Mouse (Mus musculus): ENCODE results near the gene Gm20388. TPM values are rescaled to one million over a fixed set of nuclear protein-coding genes. Genes with fewer than 3 reads are reported as not detected.

Gm20388 gene
- total RNA-seq, 1 experiment = 27.0 TPM

GRCm38 (mm10) chr8:121294234-121295108 lies 1383.8 kb downstream of the Gm20388 start:
- in situ Hi-C loops (cut with MboI; ENCODE audit: low sequenced_read_pairs in 2 of 2, unreplicated experiment in 2 of 2) = no loop called here
- no peak for DNase-seq (ENCODE audit: low read depth, low spot score)
- TF ChIP-seq ZNF384 (IDR thresholded peaks at IDR 0.05; ENCODE audit: low read depth, low read length) (no peak), HCFC1 (IDR thresholded peaks at IDR 0.05; ENCODE audit: borderline replicate concordance, insufficient read depth, low read length) (no peak), CHD2 (IDR thresholded peaks at IDR 0.05; ENCODE audit: low read depth, low read length) (no peak), ZC3H11A (IDR thresholded peaks at IDR 0.05; ENCODE audit: borderline replicate concordance, low read depth, low read length) (no peak), MAFK (IDR thresholded peaks at IDR 0.05; ENCODE audit: insufficient read depth, low read depth, low read length) (no peak)
- Histone ChIP-seq H3K36me3 (ENCODE audit: control insufficient read depth, insufficient read depth, low read length, poor library complexity, severe bottlenecking) (no peaks in the 10 kb centered on the region), H3K4me3 (ENCODE audit: insufficient read depth in 1 of 2, low read depth in 1 of 2, low read length in 2 of 2, poor library complexity in 1 of 2, severe bottlenecking in 1 of 2) (no peak overlapping the region), H3K4me1 (ENCODE audit: control insufficient read depth in 2 of 2, insufficient read depth in 2 of 2, low read length in 2 of 2, poor library complexity in 1 of 2) (peaks cover 0 to 2% of the 10 kb centered on the region in 2 experiments; a peak in 1 of 4 replicates), H3K9ac (ENCODE audit: insufficient read depth, low read depth, low read length, poor library complexity, severe bottlenecking) (no peak overlapping the region), H3K9me3 (ENCODE audit: control insufficient read depth, insufficient read depth, low read depth, low read length) (no peaks in the 10 kb centered on the region), H3K27ac (ENCODE audit: insufficient read depth, low read depth, low read length, poor library complexity, severe bottlenecking) (no peak overlapping the region)

GRCm38 (mm10) chr8:121296082-121296481 lies 1385.4 kb downstream of the Gm20388 start:
- no peak overlapping the region for H3K27ac ChIP-seq (ENCODE audit: insufficient read depth, low read depth, low read length, poor library complexity, severe bottlenecking)

GRCm38 (mm10) chr8:121296597-121296996 lies 1386.0 kb downstream of the Gm20388 start:
- no peaks in the 10 kb centered on the region for H3K9me3 ChIP-seq (ENCODE audit: control insufficient read depth, insufficient read depth, low read depth, low read length)
- no peaks in the 10 kb centered on the region for H3K36me3 ChIP-seq (ENCODE audit: control insufficient read depth, insufficient read depth, low read length, poor library complexity, severe bottlenecking)
- no peak overlapping the region for H3K27ac ChIP-seq (ENCODE audit: insufficient read depth, low read depth, low read length, poor library complexity, severe bottlenecking)
- no peak overlapping the region for H3K9ac ChIP-seq (ENCODE audit: insufficient read depth, low read depth, low read length, poor library complexity, severe bottlenecking)
- H3K4me1 ChIP-seq (ENCODE audit: control insufficient read depth in 2 of 2, insufficient read depth in 2 of 2, low read length in 2 of 2, poor library complexity in 1 of 2) = peaks cover 0 to 6% of the 10 kb centered on the region in 2 experiments; a peak in 1 of 4 replicates
- DNase-seq (ENCODE audit: low read depth, low spot score) = no peak
- in situ Hi-C loops (cut with MboI; ENCODE audit: low sequenced_read_pairs in 2 of 2, unreplicated experiment in 2 of 2) = no loop called here
- H3K4me3 ChIP-seq (ENCODE audit: insufficient read depth in 1 of 2, low read depth in 1 of 2, low read length in 2 of 2, poor library complexity in 1 of 2, severe bottlenecking in 1 of 2) = no peak overlapping the region
- TF ChIP-seq HCFC1 (IDR thresholded peaks at IDR 0.05; ENCODE audit: borderline replicate concordance, insufficient read depth, low read length) = no peak
- no peak for TF ChIP-seq CHD2 (IDR thresholded peaks at IDR 0.05; ENCODE audit: low read depth, low read length)
- no peak for TF ChIP-seq ZNF384 (IDR thresholded peaks at IDR 0.05; ENCODE audit: low read depth, low read length)
- TF ChIP-seq ZC3H11A (IDR thresholded peaks at IDR 0.05; ENCODE audit: borderline replicate concordance, low read depth, low read length) = no peak

More at GRCm38 (mm10) chr8:121296082-121296481, 1385.4 kb downstream of the Gm20388 start:
- TF ChIP-seq ZNF384 (IDR thresholded peaks at IDR 0.05; ENCODE audit: low read depth, low read length) (no peak), CHD2 (IDR thresholded peaks at IDR 0.05; ENCODE audit: low read depth, low read length) (no peak), MAFK (IDR thresholded peaks at IDR 0.05; ENCODE audit: insufficient read depth, low read depth, low read length) (no peak), ZC3H11A (IDR thresholded peaks at IDR 0.05; ENCODE audit: borderline replicate concordance, low read depth, low read length) (no peak), HCFC1 (IDR thresholded peaks at IDR 0.05; ENCODE audit: borderline replicate concordance, insufficient read depth, low read length) (no peak)
- Histone ChIP-seq H3K36me3 (ENCODE audit: control insufficient read depth, insufficient read depth, low read length, poor library complexity, severe bottlenecking) (no peaks in the 10 kb centered on the region), H3K9me3 (ENCODE audit: control insufficient read depth, insufficient read depth, low read depth, low read length) (no peaks in the 10 kb centered on the region), H3K9ac (ENCODE audit: insufficient read depth, low read depth, low read length, poor library complexity, severe bottlenecking) (no peak overlapping the region), H3K4me1 (ENCODE audit: control insufficient read depth in 2 of 2, insufficient read depth in 2 of 2, low read length in 2 of 2, poor library complexity in 1 of 2) (peaks cover 0 to 5% of the 10 kb centered on the region in 2 experiments; a peak in 1 of 4 replicates), H3K4me3 (ENCODE audit: insufficient read depth in 1 of 2, low read depth in 1 of 2, low read length in 2 of 2, poor library complexity in 1 of 2, severe bottlenecking in 1 of 2) (no peak overlapping the region)
- in situ Hi-C loops (cut with MboI; ENCODE audit: low sequenced_read_pairs in 2 of 2, unreplicated experiment in 2 of 2) = no loop called here
- no peak for DNase-seq (ENCODE audit: low read depth, low spot score)

GRCm38 (mm10) chr8:121297299-121297698 lies 1386.7 kb downstream of the Gm20388 start:
- peaks cover 0 to 6% of the 10 kb centered on the region in 2 experiments; a peak in 1 of 4 replicates for H3K4me1 ChIP-seq (ENCODE audit: control insufficient read depth in 2 of 2, insufficient read depth in 2 of 2, low read length in 2 of 2, poor library complexity in 1 of 2)
- in situ Hi-C loops (cut with MboI; ENCODE audit: low sequenced_read_pairs in 2 of 2, unreplicated experiment in 2 of 2) = no loop called here
- DNase-seq (ENCODE audit: low read depth, low spot score) = no peak
- no peak overlapping the region for H3K27ac ChIP-seq (ENCODE audit: insufficient read depth, low read depth, low read length, poor library complexity, severe bottlenecking)
- TF ChIP-seq MAFK (IDR thresholded peaks at IDR 0.05; ENCODE audit: insufficient read depth, low read depth, low read length) (no peak), HCFC1 (IDR thresholded peaks at IDR 0.05; ENCODE audit: borderline replicate concordance, insufficient read depth, low read length) (no peak), ZC3H11A (IDR thresholded peaks at IDR 0.05; ENCODE audit: borderline replicate concordance, low read depth, low read length) (no peak), ZNF384 (IDR thresholded peaks at IDR 0.05; ENCODE audit: low read depth, low read length) (no peak), CHD2 (IDR thresholded peaks at IDR 0.05; ENCODE audit: low read depth, low read length) (no peak)
- H3K36me3 ChIP-seq (ENCODE audit: control insufficient read depth, insufficient read depth, low read length, poor library complexity, severe bottlenecking) = no peaks in the 10 kb centered on the region
- no peak overlapping the region for H3K9ac ChIP-seq (ENCODE audit: insufficient read depth, low read depth, low read length, poor library complexity, severe bottlenecking)
- no peaks in the 10 kb centered on the region for H3K9me3 ChIP-seq (ENCODE audit: control insufficient read depth, insufficient read depth, low read depth, low read length)
- H3K4me3 ChIP-seq (ENCODE audit: insufficient read depth in 1 of 2, low read depth in 1 of 2, low read length in 2 of 2, poor library complexity in 1 of 2, severe bottlenecking in 1 of 2) = no peak overlapping the region
